Mouse (Mus musculus): Measurements from ENCODE around the gene Gabpb1.

DNA sequence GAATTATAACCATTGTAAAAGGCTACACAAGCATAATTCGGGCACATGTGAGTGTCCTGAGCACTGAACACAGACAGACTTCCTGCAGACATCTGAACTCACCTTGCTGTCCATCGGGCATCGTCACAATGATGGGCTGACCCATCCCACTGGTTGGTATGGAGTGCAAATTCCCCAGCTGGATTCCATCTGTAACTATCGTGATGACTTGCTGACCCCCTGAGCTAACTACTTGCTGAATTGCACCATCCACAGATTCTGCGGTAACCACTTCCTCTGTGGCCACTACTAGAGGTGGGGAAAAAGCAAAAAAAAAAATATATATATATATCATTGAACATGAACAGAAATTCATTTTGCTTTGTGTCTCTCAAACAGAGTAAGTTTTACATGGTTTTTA is 29.7 kb downstream of the Gabpb1 start:
- TF ChIP-seq CTCF (IDR thresholded peaks at IDR 0.05; ENCODE audit: low read depth) = no peak
- TF ChIP-seq EP300 (IDR thresholded peaks at IDR 0.05; ENCODE audit: low read depth) = no peak
